Mouse (Mus musculus): Measurements from ENCODE around the gene Rbfox1. TPM values are rescaled to one million over a fixed set of nuclear protein-coding genes. Genes with fewer than 3 reads are reported as not detected.

Gene Rbfox1
- total and polyA plus RNA-seq, 3 experiments, result not detected

DNA sequence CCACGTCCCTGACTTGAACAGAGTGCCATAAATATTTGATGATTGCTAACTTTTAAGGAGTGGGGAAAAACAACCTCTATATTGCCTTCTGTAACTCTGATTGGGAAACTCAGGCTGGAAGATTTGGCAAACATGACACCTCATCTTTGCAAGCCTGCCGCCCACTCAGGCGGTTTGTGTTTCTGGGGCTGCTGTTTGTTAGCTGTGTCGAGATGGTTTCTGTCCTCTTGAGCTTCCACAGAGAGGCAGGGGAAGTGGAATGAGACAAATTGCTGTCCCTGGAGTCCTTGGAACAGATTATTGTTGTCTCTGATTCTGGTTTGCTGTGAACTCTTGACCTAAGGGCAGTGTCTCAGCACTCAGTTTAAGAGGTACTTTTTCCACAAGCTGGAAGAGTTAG lies 1327.6 kb downstream of the Rbfox1 start:
- no peak overlapping the region for H3K4me3 ChIP-seq (ENCODE audit: low read depth, low read length)
- no peak for ATAC-seq (ENCODE audit: extremely low read depth, insufficient number of reproducible peaks, low FRiP score, poor library complexity, severe bottlenecking)
- H3K9me3 ChIP-seq (replicated peaks), result peaks cover 4% of the 10 kb centered on the region
- no peaks in the 10 kb centered on the region for H3K27me3 ChIP-seq (ENCODE audit: insufficient read depth, low read length)
- DNase-seq (ENCODE audit: low spot score), result no peak
- no peaks in the 10 kb centered on the region for H3K36me3 ChIP-seq (replicated peaks)
- H3K4me1 ChIP-seq (ENCODE audit: insufficient read depth, low read depth, low read length), result no peaks in the 10 kb centered on the region
- TF ChIP-seq TAL1 (conservative IDR thresholded peaks at IDR 0.05; ENCODE audit: low read depth, low read length) (no peak), CTCF (IDR thresholded peaks at IDR 0.05; ENCODE audit: low read depth, low read length) (no peak), POLR2AphosphoS5 (IDR thresholded peaks at IDR 0.05; ENCODE audit: insufficient replicate concordance, low read depth, low read length) (no peak), GATA2 (IDR thresholded peaks at IDR 0.05; ENCODE audit: borderline replicate concordance, low read depth, low read length) (no peak), GATA1 (IDR thresholded peaks at IDR 0.05; ENCODE audit: borderline replicate concordance, low read length) (no peak)

DNA sequence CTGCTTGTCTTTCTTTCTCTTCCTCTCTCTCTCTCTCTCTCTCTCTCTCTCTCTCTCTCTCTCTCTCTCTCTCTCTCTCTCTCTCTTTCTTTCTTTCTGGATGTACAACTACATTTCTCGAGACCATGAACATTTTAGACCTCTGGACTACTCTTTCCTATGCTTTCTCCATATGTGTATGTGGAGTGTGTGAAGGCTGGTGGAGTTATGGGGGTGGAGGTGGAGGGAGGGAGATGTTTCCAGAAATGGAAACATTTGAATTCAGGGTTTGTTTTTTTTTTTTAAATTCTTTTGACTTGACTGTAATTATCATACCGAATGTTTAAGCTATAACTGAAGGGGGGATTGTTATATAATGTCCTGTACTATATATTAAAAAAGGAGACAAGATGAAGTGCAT lies 1338.1 kb downstream of the Rbfox1 start:
- ATAC-seq (ENCODE audit: extremely low read depth, insufficient number of reproducible peaks, low FRiP score, poor library complexity, severe bottlenecking), result no peak
- TF ChIP-seq POLR2AphosphoS5 (IDR thresholded peaks at IDR 0.05; ENCODE audit: insufficient replicate concordance, low read depth, low read length), result no peak
- TF ChIP-seq GATA2 (IDR thresholded peaks at IDR 0.05; ENCODE audit: borderline replicate concordance, low read depth, low read length), result no peak
- no peak for TF ChIP-seq TAL1 (conservative IDR thresholded peaks at IDR 0.05; ENCODE audit: low read depth, low read length)
- no peak for TF ChIP-seq GATA1 (IDR thresholded peaks at IDR 0.05; ENCODE audit: borderline replicate concordance, low read length)
- TF ChIP-seq CTCF (IDR thresholded peaks at IDR 0.05; ENCODE audit: low read depth, low read length), result no peak
- no peak for DNase-seq (ENCODE audit: low spot score)

DNA sequence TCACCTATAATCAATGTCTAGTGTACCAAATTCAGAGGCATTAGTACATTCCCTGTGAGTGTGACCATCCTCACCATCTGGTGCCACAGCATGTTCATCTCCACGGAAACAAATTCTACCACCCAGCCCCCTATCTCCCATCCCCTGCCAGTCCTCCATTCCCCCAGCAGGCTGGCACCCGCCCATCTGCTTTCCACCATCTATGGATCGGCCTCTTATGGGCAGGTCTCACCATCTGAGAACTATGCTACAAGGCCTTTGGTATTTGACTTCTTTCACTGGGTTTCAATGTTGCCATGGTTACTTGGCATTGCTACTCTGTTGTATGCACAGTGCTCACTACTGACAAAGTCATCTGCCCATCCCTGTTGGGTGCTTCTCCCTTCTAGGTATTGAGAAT lies 1340.8 kb downstream of the Rbfox1 start:
- DNase-seq (ENCODE audit: low spot score), result no peak
- ATAC-seq (ENCODE audit: extremely low read depth, insufficient number of reproducible peaks, low FRiP score, poor library complexity, severe bottlenecking), result no peak
- TF ChIP-seq POLR2AphosphoS5 (IDR thresholded peaks at IDR 0.05; ENCODE audit: insufficient replicate concordance, low read depth, low read length) (no peak), GATA2 (IDR thresholded peaks at IDR 0.05; ENCODE audit: borderline replicate concordance, low read depth, low read length) (no peak), CTCF (IDR thresholded peaks at IDR 0.05; ENCODE audit: low read depth, low read length) (no peak), TAL1 (conservative IDR thresholded peaks at IDR 0.05; ENCODE audit: low read depth, low read length) (no peak), GATA1 (IDR thresholded peaks at IDR 0.05; ENCODE audit: borderline replicate concordance, low read length) (no peak)

More for the DNA sequence above, 1338.1 kb downstream of the Rbfox1 start:
- Histone ChIP-seq H3K9me3 (replicated peaks) (peaks cover 9% of the 10 kb centered on the region), H3K27me3 (ENCODE audit: insufficient read depth, low read length) (no peaks in the 10 kb centered on the region), H3K4me3 (ENCODE audit: low read depth, low read length) (no peak overlapping the region), H3K36me3 (replicated peaks) (no peaks in the 10 kb centered on the region), H3K4me1 (ENCODE audit: insufficient read depth, low read depth, low read length) (no peaks in the 10 kb centered on the region)

DNA sequence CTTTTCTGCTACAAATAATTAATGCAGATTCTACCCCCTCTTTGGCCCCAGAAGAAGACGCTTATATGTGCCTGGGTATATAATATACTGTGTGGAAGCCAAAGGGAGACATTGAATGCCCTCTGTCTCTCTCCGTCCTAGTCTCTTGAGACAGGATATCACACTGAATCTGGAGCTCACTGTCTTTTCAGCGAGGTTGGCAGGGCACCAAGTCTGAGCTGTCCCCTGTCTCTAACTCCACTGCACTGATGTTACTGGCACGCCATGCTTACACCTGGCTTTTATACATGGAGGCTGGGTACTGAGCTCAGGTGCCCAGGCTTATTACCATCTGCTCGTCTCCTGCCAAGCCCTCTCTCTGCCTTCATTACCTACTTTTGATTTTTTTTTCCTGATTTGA lies 1343.1 kb downstream of the Rbfox1 start:
- DNase-seq (ENCODE audit: low spot score) (no peak), ATAC-seq (ENCODE audit: extremely low read depth, insufficient number of reproducible peaks, low FRiP score, poor library complexity, severe bottlenecking) (no peak)
- no peaks in the 10 kb centered on the region for H3K4me1 ChIP-seq (ENCODE audit: insufficient read depth, low read depth, low read length)
- no peaks in the 10 kb centered on the region for H3K27me3 ChIP-seq (ENCODE audit: insufficient read depth, low read length)
- H3K36me3 ChIP-seq (replicated peaks), result no peaks in the 10 kb centered on the region
- H3K4me3 ChIP-seq (ENCODE audit: low read depth, low read length), result no peak overlapping the region
- TF ChIP-seq CTCF (IDR thresholded peaks at IDR 0.05; ENCODE audit: low read depth, low read length) (no peak), POLR2AphosphoS5 (IDR thresholded peaks at IDR 0.05; ENCODE audit: insufficient replicate concordance, low read depth, low read length) (no peak), TAL1 (conservative IDR thresholded peaks at IDR 0.05; ENCODE audit: low read depth, low read length) (no peak), GATA2 (IDR thresholded peaks at IDR 0.05; ENCODE audit: borderline replicate concordance, low read depth, low read length) (no peak), GATA1 (IDR thresholded peaks at IDR 0.05; ENCODE audit: borderline replicate concordance, low read length) (no peak)
- peaks cover 10% of the 10 kb centered on the region for H3K9me3 ChIP-seq (replicated peaks)

More for the DNA sequence above, 1340.8 kb downstream of the Rbfox1 start:
- H3K9me3 ChIP-seq (replicated peaks), result peaks cover 10% of the 10 kb centered on the region
- H3K36me3 ChIP-seq (replicated peaks), result no peaks in the 10 kb centered on the region
- H3K27me3 ChIP-seq (ENCODE audit: insufficient read depth, low read length), result no peaks in the 10 kb centered on the region
- no peaks in the 10 kb centered on the region for H3K4me1 ChIP-seq (ENCODE audit: insufficient read depth, low read depth, low read length)
- no peak overlapping the region for H3K4me3 ChIP-seq (ENCODE audit: low read depth, low read length)

DNA sequence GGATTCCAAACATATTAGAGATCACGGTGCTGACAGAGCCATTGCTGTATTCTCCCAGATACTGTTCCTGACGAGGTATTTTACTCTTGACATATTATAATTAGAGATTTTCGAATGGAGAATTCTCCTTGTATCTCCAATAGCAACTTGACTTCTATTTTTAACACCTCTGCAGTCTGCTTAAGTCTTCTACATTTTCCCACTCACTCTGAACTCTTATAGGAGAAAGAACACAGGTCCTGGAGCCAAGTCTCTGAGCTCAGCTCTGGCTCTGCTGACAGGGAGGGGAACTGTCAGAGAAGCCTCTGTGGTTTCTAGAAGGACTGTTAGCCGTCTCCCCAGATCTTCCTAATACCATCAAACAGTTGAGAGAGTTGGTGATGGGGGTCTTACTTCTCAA lies 1344.1 kb downstream of the Rbfox1 start:
- Histone ChIP-seq H3K9me3 (replicated peaks) (peaks cover 9% of the 10 kb centered on the region), H3K4me1 (ENCODE audit: insufficient read depth, low read depth, low read length) (no peaks in the 10 kb centered on the region), H3K27me3 (ENCODE audit: insufficient read depth, low read length) (no peaks in the 10 kb centered on the region), H3K36me3 (replicated peaks) (no peaks in the 10 kb centered on the region), H3K4me3 (ENCODE audit: low read depth, low read length) (no peak overlapping the region)
- TF ChIP-seq TAL1 (conservative IDR thresholded peaks at IDR 0.05; ENCODE audit: low read depth, low read length) (no peak), POLR2AphosphoS5 (IDR thresholded peaks at IDR 0.05; ENCODE audit: insufficient replicate concordance, low read depth, low read length) (no peak), GATA1 (IDR thresholded peaks at IDR 0.05; ENCODE audit: borderline replicate concordance, low read length) (no peak), GATA2 (IDR thresholded peaks at IDR 0.05; ENCODE audit: borderline replicate concordance, low read depth, low read length) (no peak)
- no peak for ATAC-seq (ENCODE audit: extremely low read depth, insufficient number of reproducible peaks, low FRiP score, poor library complexity, severe bottlenecking)
- no peak for DNase-seq (ENCODE audit: low spot score)

DNA sequence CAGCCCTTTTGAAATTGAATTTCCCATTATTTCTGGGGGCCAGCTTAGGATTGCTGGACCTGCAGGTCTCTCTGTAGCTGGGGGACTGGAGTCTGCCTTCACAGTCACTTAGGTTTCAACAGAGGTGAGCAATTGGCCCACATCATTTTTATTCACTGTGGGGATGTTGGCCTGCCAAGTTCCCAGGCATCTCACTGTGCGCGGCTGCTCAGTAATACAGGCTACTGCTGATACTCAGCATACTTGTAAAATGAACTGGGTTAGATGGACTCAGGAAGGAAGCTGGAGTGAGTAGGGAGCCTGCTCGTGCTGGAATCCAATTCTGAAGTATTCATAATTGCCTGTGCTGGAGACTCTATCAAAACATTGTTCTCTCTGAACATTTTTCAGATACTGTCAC lies 1356.5 kb downstream of the Rbfox1 start:
- Histone ChIP-seq H3K36me3 (replicated peaks) (no peaks in the 10 kb centered on the region), H3K9me3 (replicated peaks) (peaks cover 2% of the 10 kb centered on the region; the same call in 1 of the 2 replicates), H3K4me3 (ENCODE audit: low read depth, low read length) (no peak overlapping the region), H3K4me1 (ENCODE audit: insufficient read depth, low read depth, low read length) (no peaks in the 10 kb centered on the region), H3K27me3 (ENCODE audit: insufficient read depth, low read length) (no peaks in the 10 kb centered on the region)
- DNase-seq (ENCODE audit: low spot score) (no peak), ATAC-seq (ENCODE audit: extremely low read depth, insufficient number of reproducible peaks, low FRiP score, poor library complexity, severe bottlenecking) (no peak)
- TF ChIP-seq TAL1 (conservative IDR thresholded peaks at IDR 0.05; ENCODE audit: low read depth, low read length), result no peak
- no peak for TF ChIP-seq POLR2AphosphoS5 (IDR thresholded peaks at IDR 0.05; ENCODE audit: insufficient replicate concordance, low read depth, low read length)
- no peak for TF ChIP-seq GATA2 (IDR thresholded peaks at IDR 0.05; ENCODE audit: borderline replicate concordance, low read depth, low read length)
- no peak for TF ChIP-seq GATA1 (IDR thresholded peaks at IDR 0.05; ENCODE audit: borderline replicate concordance, low read length)
- no peak for TF ChIP-seq CTCF (IDR thresholded peaks at IDR 0.05; ENCODE audit: low read depth, low read length)
